Mouse (Mus musculus): ENCODE data around the gene Gbf1. TPM values are rescaled to one million over a fixed set of nuclear protein-coding genes. Genes with fewer than 3 reads are reported as not detected.
A peak's percentile ranks its signal among the peaks of the same experiment; 100 is the strongest.

The Gbf1 gene
- polyA plus RNA-seq, 1 experiment from 2014 or later, result 45.0 TPM

DNA sequence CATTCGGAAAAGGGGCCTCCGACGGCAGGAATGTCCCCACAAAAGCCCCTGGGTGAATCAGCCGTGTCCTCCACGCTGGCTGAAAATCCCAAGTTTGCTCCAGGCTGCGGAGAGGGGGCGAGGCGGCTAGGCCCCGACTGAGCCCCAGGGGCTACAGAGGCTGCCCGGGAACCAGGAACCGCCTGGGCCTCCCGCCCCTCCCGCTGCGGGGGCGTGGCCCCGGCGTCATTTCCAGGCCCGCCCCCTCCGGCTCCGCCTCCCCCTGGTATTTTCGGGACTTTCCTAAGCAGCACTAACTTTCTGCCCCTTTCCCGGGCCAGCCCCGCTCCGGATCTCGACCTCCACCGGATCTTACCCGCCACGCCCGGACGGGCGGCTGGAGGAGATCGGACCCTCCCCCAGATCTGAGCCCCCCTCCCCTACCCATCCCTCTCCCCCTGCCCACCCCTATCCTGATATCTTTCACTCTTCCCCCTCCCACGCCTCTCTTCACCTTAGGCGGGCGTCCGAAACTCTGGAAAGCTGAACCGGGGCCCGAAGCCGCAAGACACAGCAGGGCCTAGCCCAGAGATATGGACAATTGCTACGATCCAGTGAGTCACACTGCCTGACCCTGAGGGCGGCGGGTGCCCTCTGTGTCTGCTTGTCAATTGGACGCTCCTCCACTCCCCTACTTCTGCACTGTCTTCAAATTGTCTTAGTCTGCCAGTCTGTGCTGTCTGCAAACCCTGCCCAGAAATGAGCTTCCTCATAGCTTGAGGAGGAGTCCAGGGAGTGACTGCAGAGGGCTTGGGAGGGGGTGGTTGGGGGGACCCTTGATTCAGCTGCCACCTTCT, 153.3 kb downstream of the Gbf1 start:
- ATAC-seq (ENCODE audit: insufficient number of reproducible peaks, insufficient read depth, low FRiP score, low read depth), result peak; percentile 75
- peaks cover 9 to 17% of the 10 kb centered on the region in 2 experiments; a peak in 3 of 4 replicates for H3K4me1 ChIP-seq (ENCODE audit: control insufficient read depth in 2 of 2, insufficient read depth in 2 of 2, low read length in 2 of 2)
- H3K4me2 ChIP-seq (ENCODE audit: low read length), result peak overlapping the region; percentile 99
- H3K9ac ChIP-seq (ENCODE audit: low read length), result peak overlapping the region; percentile 86
- WGBS, result under 1% methylated on average over 41 of the region's 43 CpGs
- H3K4me3 ChIP-seq (ENCODE audit: control insufficient read depth in 1 of 2, insufficient read depth in 1 of 2, low read depth in 1 of 2, low read length in 2 of 2), result peak overlapping the region; percentile 82 to 84
- no peaks in the 10 kb centered on the region for H3K9me3 ChIP-seq (ENCODE audit: control insufficient read depth, low read length)
- H3K27me3 ChIP-seq (ENCODE audit: control insufficient read depth, insufficient read depth, low read length), result 0 out of 2 replicates have a peak, but pooled peaks cover 16% of the 10 kb centered on the region
- H3K36me3 ChIP-seq (ENCODE audit: control insufficient read depth, insufficient read depth, low read length), result peaks cover 24% of the 10 kb centered on the region
- peak overlapping the region; percentile 58 to 86; a peak in 3 of 4 replicates for H3K27ac ChIP-seq (replicated peaks in 1 of 2; ENCODE audit: control insufficient read depth in 1 of 2, insufficient read depth in 1 of 2, low read depth in 2 of 2, low read length in 2 of 2)

DNA sequence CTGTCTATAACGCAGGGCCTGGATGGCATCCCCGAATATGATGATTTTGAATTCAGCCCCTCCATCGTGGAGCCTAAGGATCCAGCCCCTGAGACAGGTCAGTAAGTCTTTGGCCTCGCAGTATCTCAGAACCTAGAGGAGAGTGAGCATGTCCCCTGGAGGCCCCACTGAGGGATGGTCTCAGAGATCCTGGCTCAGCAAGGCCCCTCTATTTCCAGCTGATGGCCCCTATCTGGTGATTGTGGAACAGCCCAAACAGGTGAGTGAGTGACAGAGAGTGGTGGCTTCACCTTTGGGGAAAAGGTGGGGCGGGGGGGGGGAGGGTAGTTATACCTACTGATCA, 153.9 kb downstream of the Gbf1 start:
- ATAC-seq (ENCODE audit: insufficient number of reproducible peaks, insufficient read depth, low FRiP score, low read depth), result no peak
- Histone ChIP-seq H3K27me3 (ENCODE audit: control insufficient read depth, insufficient read depth, low read length) (0 out of 2 replicates have a peak, but pooled peaks cover 16% of the 10 kb centered on the region), H3K4me2 (ENCODE audit: low read length) (peak overlapping the region; percentile 99), H3K4me3 (ENCODE audit: control insufficient read depth in 1 of 2, insufficient read depth in 1 of 2, low read depth in 1 of 2, low read length in 2 of 2) (peak overlapping the region; percentile 82 to 84), H3K27ac (replicated peaks in 1 of 2; ENCODE audit: control insufficient read depth in 1 of 2, insufficient read depth in 1 of 2, low read depth in 2 of 2, low read length in 2 of 2) (peak overlapping the region in 1 of 2 experiments; percentile 86; a peak in 1 of 4 replicates), H3K36me3 (ENCODE audit: control insufficient read depth, insufficient read depth, low read length) (peaks cover 30% of the 10 kb centered on the region), H3K4me1 (ENCODE audit: control insufficient read depth in 2 of 2, insufficient read depth in 2 of 2, low read length in 2 of 2) (peaks cover 9 to 17% of the 10 kb centered on the region in 2 experiments; a peak in 3 of 4 replicates), H3K9ac (ENCODE audit: low read length) (peak overlapping the region; percentile 86), H3K9me3 (ENCODE audit: control insufficient read depth, low read length) (no peaks in the 10 kb centered on the region)
- WGBS, result 54% methylated on average over 5 of the region's 5 CpGs

DNA sequence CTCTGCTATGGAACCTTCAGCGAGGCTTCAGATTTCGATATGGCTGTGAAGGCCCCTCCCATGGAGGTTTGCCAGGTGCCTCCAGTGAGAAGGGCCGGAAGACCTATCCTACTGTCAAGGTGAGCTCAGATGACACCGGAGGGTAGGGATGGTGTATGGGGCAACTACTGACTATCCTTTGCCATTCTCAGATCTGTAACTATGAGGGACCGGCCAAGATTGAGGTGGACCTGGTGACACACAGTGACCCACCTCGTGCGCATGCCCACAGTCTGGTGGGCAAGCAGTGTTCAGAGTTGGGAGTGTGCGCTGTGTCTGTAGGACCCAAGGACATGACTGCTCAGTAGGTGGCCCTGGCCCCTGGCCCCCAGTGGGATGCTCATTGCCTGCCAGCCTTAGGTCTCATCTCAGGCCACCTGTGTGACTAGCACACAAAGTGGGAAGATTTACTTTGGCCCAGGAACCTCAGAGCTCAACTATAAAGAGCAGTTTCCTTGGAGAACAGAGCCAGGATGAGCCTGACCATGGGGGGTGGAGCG, 154.5 kb downstream of the Gbf1 start:
- H3K9me3 ChIP-seq (ENCODE audit: control insufficient read depth, low read length), result no peaks in the 10 kb centered on the region
- no peak overlapping the region for H3K4me3 ChIP-seq (ENCODE audit: control insufficient read depth in 1 of 2, insufficient read depth in 1 of 2, low read depth in 1 of 2, low read length in 2 of 2)
- no peak overlapping the region for H3K4me2 ChIP-seq (ENCODE audit: low read length)
- peaks cover 36% of the 10 kb centered on the region for H3K36me3 ChIP-seq (ENCODE audit: control insufficient read depth, insufficient read depth, low read length)
- no peak overlapping the region for H3K27ac ChIP-seq (replicated peaks in 1 of 2; ENCODE audit: control insufficient read depth in 1 of 2, insufficient read depth in 1 of 2, low read depth in 2 of 2, low read length in 2 of 2)
- H3K27me3 ChIP-seq (ENCODE audit: control insufficient read depth, insufficient read depth, low read length), result 0 out of 2 replicates have a peak, but pooled peaks cover 16% of the 10 kb centered on the region
- WGBS, result 89% methylated on average over 9 of the region's 9 CpGs
- H3K4me1 ChIP-seq (ENCODE audit: control insufficient read depth in 2 of 2, insufficient read depth in 2 of 2, low read length in 2 of 2), result peaks cover 9 to 17% of the 10 kb centered on the region in 2 experiments; a peak in 3 of 4 replicates
- ATAC-seq (ENCODE audit: insufficient number of reproducible peaks, insufficient read depth, low FRiP score, low read depth), result no peak
- no peak overlapping the region for H3K9ac ChIP-seq (ENCODE audit: low read length)

DNA sequence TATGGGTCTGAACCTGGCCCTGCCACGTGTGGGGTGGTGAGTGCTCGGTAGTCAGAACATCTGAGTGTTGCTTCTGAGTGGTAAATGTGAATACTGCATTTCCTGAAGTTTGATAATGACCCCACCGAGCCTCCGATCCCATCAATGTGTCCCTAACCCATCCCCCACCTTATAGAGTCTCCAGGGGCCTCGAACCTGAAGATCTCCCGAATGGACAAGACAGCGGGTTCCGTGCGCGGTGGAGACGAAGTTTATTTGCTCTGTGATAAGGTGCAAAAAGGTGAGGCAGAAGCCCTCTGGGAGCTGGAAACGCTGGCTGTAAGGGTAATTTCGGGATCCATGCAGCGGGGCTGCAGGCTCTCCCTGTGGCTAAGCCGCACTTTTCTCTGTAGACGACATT, 155.5 kb downstream of the Gbf1 start:
- Histone ChIP-seq H3K4me3 (ENCODE audit: control insufficient read depth in 1 of 2, insufficient read depth in 1 of 2, low read depth in 1 of 2, low read length in 2 of 2) (no peak overlapping the region), H3K9ac (ENCODE audit: low read length) (no peak overlapping the region), H3K4me1 (ENCODE audit: control insufficient read depth in 2 of 2, insufficient read depth in 2 of 2, low read length in 2 of 2) (peaks cover 9 to 17% of the 10 kb centered on the region in 2 experiments; a peak in 3 of 4 replicates), H3K27ac (replicated peaks in 1 of 2; ENCODE audit: control insufficient read depth in 1 of 2, insufficient read depth in 1 of 2, low read depth in 2 of 2, low read length in 2 of 2) (no peak overlapping the region), H3K9me3 (ENCODE audit: control insufficient read depth, low read length) (no peaks in the 10 kb centered on the region), H3K27me3 (ENCODE audit: control insufficient read depth, insufficient read depth, low read length) (peaks cover 16% of the 10 kb centered on the region; the same call in 1 of the 2 replicates), H3K4me2 (ENCODE audit: low read length) (no peak overlapping the region), H3K36me3 (ENCODE audit: control insufficient read depth, insufficient read depth, low read length) (peaks cover 43% of the 10 kb centered on the region)
- no peak for ATAC-seq (ENCODE audit: insufficient number of reproducible peaks, insufficient read depth, low FRiP score, low read depth)
- 78% methylated on average over 16 of the region's 16 CpGs for WGBS

DNA sequence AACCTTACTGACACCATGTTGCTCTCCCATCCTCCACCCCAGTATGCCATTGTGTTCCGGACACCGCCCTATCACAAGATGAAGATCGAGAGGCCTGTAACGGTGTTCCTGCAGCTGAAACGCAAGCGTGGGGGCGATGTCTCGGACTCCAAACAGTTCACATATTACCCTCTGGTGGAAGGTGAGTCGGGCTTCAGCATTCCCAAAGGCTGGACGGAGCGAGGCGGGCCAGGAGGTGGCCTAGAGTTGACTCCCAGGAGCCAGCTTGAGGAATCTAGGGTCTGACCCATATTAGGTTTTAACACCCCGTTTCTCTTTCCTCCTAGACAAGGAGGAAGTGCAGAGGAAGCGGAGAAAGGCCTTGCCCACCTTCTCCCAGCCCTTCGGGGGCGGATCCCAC, 156.0 kb downstream of the Gbf1 start:
- 68% methylated on average over 16 of the region's 16 CpGs for WGBS

DNA sequence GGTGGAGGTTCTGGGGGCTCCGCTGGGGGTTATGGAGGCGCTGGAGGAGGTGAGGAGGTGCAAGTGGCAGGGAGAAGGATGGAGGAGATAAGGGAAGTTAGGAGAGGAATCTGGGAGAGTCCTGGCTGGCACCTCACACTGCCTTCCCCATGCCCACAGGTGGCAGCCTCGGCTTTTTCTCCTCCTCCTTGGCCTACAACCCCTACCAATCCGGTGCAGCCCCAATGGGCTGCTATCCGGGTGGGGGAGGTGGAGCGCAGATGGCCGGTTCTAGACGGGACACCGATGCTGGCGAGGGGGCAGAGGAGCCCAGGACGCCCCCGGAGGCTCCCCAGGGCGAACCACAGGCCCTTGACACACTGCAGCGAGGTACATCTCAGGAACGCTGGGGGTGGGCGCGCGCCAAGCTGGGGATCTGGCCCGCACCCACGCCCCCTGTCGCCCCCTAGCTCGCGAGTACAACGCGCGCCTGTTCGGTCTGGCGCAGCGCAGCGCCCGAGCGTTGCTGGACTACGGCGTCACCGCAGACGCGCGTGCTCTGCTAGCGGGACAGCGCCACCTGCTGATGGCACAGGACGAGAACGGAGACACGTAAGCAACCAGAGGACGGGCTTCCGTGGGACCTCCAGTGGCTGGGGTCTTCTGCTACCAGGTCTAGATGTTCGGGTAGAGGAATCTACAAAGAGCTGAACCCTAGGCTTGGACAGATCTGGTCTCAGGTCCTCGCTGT, 156.6 kb downstream of the Gbf1 start:
- Histone ChIP-seq H3K9me3 (ENCODE audit: control insufficient read depth, low read length) (no peaks in the 10 kb centered on the region), H3K27me3 (ENCODE audit: control insufficient read depth, insufficient read depth, low read length) (peaks cover 25% of the 10 kb centered on the region), H3K4me3 (ENCODE audit: control insufficient read depth in 1 of 2, insufficient read depth in 1 of 2, low read depth in 1 of 2, low read length in 2 of 2) (peak overlapping the region; percentile 35 to 40), H3K36me3 (ENCODE audit: control insufficient read depth, insufficient read depth, low read length) (peaks cover 43% of the 10 kb centered on the region), H3K4me2 (ENCODE audit: low read length) (peak overlapping the region; percentile 79), H3K9ac (ENCODE audit: low read length) (peak overlapping the region; percentile 68), H3K27ac (replicated peaks in 1 of 2; ENCODE audit: control insufficient read depth in 1 of 2, insufficient read depth in 1 of 2, low read depth in 2 of 2, low read length in 2 of 2) (no peak overlapping the region), H3K4me1 (ENCODE audit: control insufficient read depth in 2 of 2, insufficient read depth in 2 of 2, low read length in 2 of 2) (peaks cover 8 to 14% of the 10 kb centered on the region in 2 experiments; a peak in 3 of 4 replicates)
- WGBS, result 2% methylated on average over 44 of the region's 47 CpGs
- no peak for ATAC-seq (ENCODE audit: insufficient number of reproducible peaks, insufficient read depth, low FRiP score, low read depth)

More for the DNA sequence above, 156.0 kb downstream of the Gbf1 start:
- H3K4me1 ChIP-seq (ENCODE audit: control insufficient read depth in 2 of 2, insufficient read depth in 2 of 2, low read length in 2 of 2), result peaks cover 9 to 17% of the 10 kb centered on the region in 2 experiments; a peak in 3 of 4 replicates
- H3K4me2 ChIP-seq (ENCODE audit: low read length), result no peak overlapping the region
- H3K27me3 ChIP-seq (ENCODE audit: control insufficient read depth, insufficient read depth, low read length), result peaks cover 21% of the 10 kb centered on the region
- no peak for ATAC-seq (ENCODE audit: insufficient number of reproducible peaks, insufficient read depth, low FRiP score, low read depth)
- peaks cover 43% of the 10 kb centered on the region for H3K36me3 ChIP-seq (ENCODE audit: control insufficient read depth, insufficient read depth, low read length)
- H3K9me3 ChIP-seq (ENCODE audit: control insufficient read depth, low read length), result no peaks in the 10 kb centered on the region
- H3K9ac ChIP-seq (ENCODE audit: low read length), result no peak overlapping the region
- no peak overlapping the region for H3K4me3 ChIP-seq (ENCODE audit: control insufficient read depth in 1 of 2, insufficient read depth in 1 of 2, low read depth in 1 of 2, low read length in 2 of 2)
- H3K27ac ChIP-seq (replicated peaks in 1 of 2; ENCODE audit: control insufficient read depth in 1 of 2, insufficient read depth in 1 of 2, low read depth in 2 of 2, low read length in 2 of 2), result no peak overlapping the region

DNA sequence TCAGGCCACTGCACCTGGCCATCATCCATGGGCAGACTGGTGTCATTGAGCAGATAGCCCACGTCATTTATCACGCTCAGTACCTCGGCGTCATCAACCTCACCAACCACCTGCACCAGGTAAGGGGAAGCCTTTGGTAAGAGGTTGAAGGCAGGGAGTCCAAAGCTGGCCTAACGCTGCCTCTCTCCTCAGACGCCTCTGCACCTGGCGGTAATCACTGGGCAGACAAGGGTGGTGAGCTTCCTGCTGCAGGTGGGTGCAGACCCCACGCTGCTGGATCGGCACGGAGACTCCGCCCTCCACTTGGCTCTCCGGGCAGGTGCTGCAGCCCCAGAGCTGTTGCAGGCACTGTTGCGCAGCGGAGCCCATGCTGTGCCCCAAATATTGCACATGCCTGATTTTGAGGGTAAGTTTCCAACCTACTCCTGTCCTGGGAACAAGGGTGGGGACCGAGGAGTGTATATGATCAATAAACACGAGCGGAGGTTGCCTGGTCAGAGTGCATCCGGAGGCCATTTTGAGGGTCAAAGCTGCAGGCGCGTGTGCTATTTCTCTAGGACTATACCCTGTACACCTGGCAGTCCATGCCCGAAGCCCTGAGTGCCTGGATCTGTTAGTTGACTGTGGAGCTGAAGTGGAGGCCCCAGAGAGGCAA, 157.5 kb downstream of the Gbf1 start:
- peaks cover 34% of the 10 kb centered on the region for H3K27me3 ChIP-seq (ENCODE audit: control insufficient read depth, insufficient read depth, low read length)

More for the DNA sequence above, 157.5 kb downstream of the Gbf1 start:
- Histone ChIP-seq H3K27ac (replicated peaks in 1 of 2; ENCODE audit: control insufficient read depth in 1 of 2, insufficient read depth in 1 of 2, low read depth in 2 of 2, low read length in 2 of 2) (no peak overlapping the region), H3K9me3 (ENCODE audit: control insufficient read depth, low read length) (no peaks in the 10 kb centered on the region), H3K9ac (ENCODE audit: low read length) (no peak overlapping the region), H3K36me3 (ENCODE audit: control insufficient read depth, insufficient read depth, low read length) (peaks cover 43% of the 10 kb centered on the region), H3K4me2 (ENCODE audit: low read length) (no peak overlapping the region), H3K4me1 (ENCODE audit: control insufficient read depth in 2 of 2, insufficient read depth in 2 of 2, low read length in 2 of 2) (peaks cover 7 to 18% of the 10 kb centered on the region in 2 experiments; a peak in 3 of 4 replicates), H3K4me3 (ENCODE audit: control insufficient read depth in 1 of 2, insufficient read depth in 1 of 2, low read depth in 1 of 2, low read length in 2 of 2) (no peak overlapping the region)
- ATAC-seq (ENCODE audit: insufficient number of reproducible peaks, insufficient read depth, low FRiP score, low read depth), result no peak
- WGBS, result 80% methylated on average over 21 of the region's 21 CpGs

Data from heart, embryonic 14.5 days (tissue).